Mouse (Mus musculus) liver, adult 2 months (tissue): ENCODE measurements around the gene Kat8. TPM values are rescaled to one million over a fixed set of nuclear protein-coding genes. Genes with fewer than 3 reads are reported as not detected.

Experiments used
- DNase-seq: peaks from one replicate; pipeline ENCODE4 v3.0.0-alpha.2; 2011; ENCODE audit warnings: low read depth, low spot score; ENCODE audit errors: extremely low read depth
- H3K27ac ChIP-seq: fragments of 200-500 bp; replicated peaks from 2 replicates; pipeline ENCODE4 v1.5.1; 2012; ENCODE audit warnings: low read depth, mild to moderate bottlenecking, control low read depth, inconsistent platforms, low read length; ENCODE audit not compliant: insufficient read depth
- H3K27me3 ChIP-seq: fragments of 200-500 bp; 2 replicates; pipeline ENCODE4 v1.6.1; 2012; ENCODE audit warnings: mild to moderate bottlenecking, moderate library complexity, low read length, inconsistent platforms; ENCODE audit not compliant: control insufficient read depth, insufficient read depth
- H3K36me3 ChIP-seq: fragments of 200-500 bp; 2 replicates; pipeline ENCODE4 v1.6.1; 2012; ENCODE audit warnings: low read length, inconsistent platforms; ENCODE audit not compliant: control insufficient read depth, insufficient read depth
- H3K4me1 ChIP-seq: fragments of 200-500 bp; 2 replicates; pipeline ENCODE4 v1.6.1; 2011; ENCODE audit warnings: low read length; ENCODE audit not compliant: control insufficient read depth, insufficient read depth
- H3K4me3 ChIP-seq: fragments of 200-500 bp; 2 replicates; pipeline ENCODE4 v1.5.1; 2011; ENCODE audit warnings: low read depth, mild to moderate bottlenecking, control low read depth, low read length, moderate library complexity; ENCODE audit not compliant: insufficient read depth
- H3K79me2 ChIP-seq: fragments of 200-500 bp; 2 replicates; pipeline ENCODE4 v1.6.1; 2012; ENCODE audit warnings: inconsistent platforms, mild to moderate bottlenecking, low read length, moderate library complexity; ENCODE audit not compliant: control insufficient read depth, insufficient read depth
- H3K9ac ChIP-seq: fragments of 200-500 bp; 2 replicates; pipeline ENCODE4 v1.6.1; 2012; ENCODE audit warnings: low read depth, mild to moderate bottlenecking, control low read depth, inconsistent platforms, low read length
- CTCF ChIP-seq: fragments of 200-500 bp; IDR thresholded peaks from 2 replicates; pipeline ENCODE4 v1.5.1; 2011; ENCODE audit warnings: low read depth, low read length, control low read depth
- POLR2A ChIP-seq: fragments of 200-500 bp; IDR thresholded peaks from 2 replicates; pipeline ENCODE4 v1.6.1; 2011; ENCODE audit warnings: low read length, control low read depth; ENCODE audit not compliant: insufficient read depth; ENCODE audit errors: extremely low read depth
- WGBS: fragments of 180-500 bp; shearing (Covaris S2); methylation state at CpG from one replicate; pipeline ENCODE4 v1.1.7; 2018; 5-methylcytosine and 5-hydroxymethylcytosine counted together
- polyA plus RNA-seq: library from polyadenylated mRNA; depleted of rRNA; stranded (reverse); fragments of >200 nt; gene quantifications from 2 replicates; pipeline ENCODE4 v1.2.3, GENCODE M21; 2012; rRNA removed
- total RNA-seq: library from RNA; depleted of rRNA; stranded (reverse); fragments of >200 nt; gene quantifications from 2 replicates; pipeline ENCODE4 v1.2.3, GENCODE M21; 2014; rRNA removed

Gene Kat8
- total and polyA plus RNA-seq, 2 experiments: 11.5 to 15.8 TPM

- Histone ChIP-seq H3K9ac (peak overlapping the region; percentile 98), H3K27me3 (no peaks in the 10 kb centered on the region), H3K79me2 (peaks cover 20% of the 10 kb centered on the region; the same call in 1 of the 2 replicates), H3K27ac (peak overlapping the region; percentile 34), H3K4me3 (peak overlapping the region; percentile 93), H3K4me1 (peaks cover 10% of the 10 kb centered on the region), H3K36me3 (peaks cover 32% of the 10 kb centered on the region)
- peak; percentile 33 for DNase-seq
- under 1% methylated on average over 42 of the region's 42 CpGs for WGBS
- TF ChIP-seq POLR2A: no peak
- no peak for TF ChIP-seq CTCF
Measured at GRCm38 (mm10) chr7:127967922-127968828, 55.9 kb downstream of the Kat8 start.

- WGBS: 56% methylated on average over 2 of the region's 2 CpGs
- H3K27ac ChIP-seq: no peak overlapping the region
- peaks cover 5% of the 10 kb centered on the region for H3K4me1 ChIP-seq
- H3K4me3 ChIP-seq: no peak overlapping the region
- no peaks in the 10 kb centered on the region for H3K27me3 ChIP-seq
- no peak for DNase-seq
- H3K36me3 ChIP-seq: peaks cover 88% of the 10 kb centered on the region
- H3K9ac ChIP-seq: no peak overlapping the region
- no peak for TF ChIP-seq POLR2A
- no peak for TF ChIP-seq CTCF
- peaks cover 9% of the 10 kb centered on the region; the same call in 1 of the 2 replicates for H3K79me2 ChIP-seq
Measured at GRCm38 (mm10) chr7:127974413-127974930, 62.2 kb downstream of the Kat8 start.

Other genes starting within 250 kb of the Kat8 start
- 7.3 and 7.6 TPM in 2 replicates for gene Bcl7c, start 203.6 kb upstream of the Kat8 start, total RNA-seq
- gene Bcl7c, start 203.6 kb upstream of the Kat8 start, polyA plus RNA-seq: 20.0 and 23.2 TPM in 2 replicates
- gene Ctf1, start 199.8 kb upstream of the Kat8 start, total RNA-seq: 2.7 and 4.4 TPM in 2 replicates
- 10.5 and 15.9 TPM in 2 replicates for gene Ctf1, start 199.8 kb upstream of the Kat8 start, polyA plus RNA-seq
- gene Ctf2, start 180.3 kb upstream of the Kat8 start, total RNA-seq: not detected in 2 replicates
- not detected in 2 replicates for gene Ctf2, start 180.3 kb upstream of the Kat8 start, polyA plus RNA-seq
- 1.9 and 2.4 TPM in 2 replicates for gene Fbxl19, start 168.0 kb upstream of the Kat8 start, total RNA-seq
- gene Fbxl19, start 168.0 kb upstream of the Kat8 start, polyA plus RNA-seq: 3.9 and 4.7 TPM in 2 replicates
- 10.2 and 14.7 TPM in 2 replicates for gene Orai3, start 142.7 kb upstream of the Kat8 start, total RNA-seq
- 21.1 and 26.6 TPM in 2 replicates for gene Orai3, start 142.7 kb upstream of the Kat8 start, polyA plus RNA-seq
- 2.6 and 5.4 TPM in 2 replicates for gene Setd1a, start 135.8 kb upstream of the Kat8 start, total RNA-seq
- gene Setd1a, start 135.8 kb upstream of the Kat8 start, polyA plus RNA-seq: 5.5 and 7.8 TPM in 2 replicates
- not detected in 2 replicates for gene Gm49388, start 126.9 kb upstream of the Kat8 start, total RNA-seq
- gene Gm49388, start 126.9 kb upstream of the Kat8 start, polyA plus RNA-seq: not detected in 2 replicates
- gene Hsd3b7, start 111.9 kb upstream of the Kat8 start, total RNA-seq: 458 and 477 TPM in 2 replicates
- 1,150 and 1,162 TPM in 2 replicates for gene Hsd3b7, start 111.9 kb upstream of the Kat8 start, polyA plus RNA-seq
- 16.7 and 18.5 TPM in 2 replicates for gene Stx4a, start 88.2 kb upstream of the Kat8 start, total RNA-seq
- 34.7 and 38.3 TPM in 2 replicates for gene Stx4a, start 88.2 kb upstream of the Kat8 start, polyA plus RNA-seq
- 0.55 and 0.87 TPM in 2 replicates for gene Stx1b, start 88.0 kb upstream of the Kat8 start, total RNA-seq
- 7.9 TPM in 2 replicates for gene Stx1b, start 88.0 kb upstream of the Kat8 start, polyA plus RNA-seq
- 8.8 and 11.5 TPM in 2 replicates for gene Zfp646, start 36.3 kb upstream of the Kat8 start, total RNA-seq
- gene Zfp646, start 36.3 kb upstream of the Kat8 start, polyA plus RNA-seq: 6.0 and 7.4 TPM in 2 replicates
- gene Zfp668, start 35.7 kb upstream of the Kat8 start, total RNA-seq: 0.65 and 0.94 TPM in 2 replicates
- 2.1 and 2.2 TPM in 2 replicates for gene Zfp668, start 35.7 kb upstream of the Kat8 start, polyA plus RNA-seq
- gene Prss53, start 21.5 kb upstream of the Kat8 start, total RNA-seq: 2.3 and 2.5 TPM in 2 replicates
- gene Prss53, start 21.5 kb upstream of the Kat8 start, polyA plus RNA-seq: 9.2 and 12.0 TPM in 2 replicates
- gene Gm21974, start 17.1 kb upstream of the Kat8 start, total RNA-seq: not detected in 2 replicates
- gene Gm21974, start 17.1 kb upstream of the Kat8 start, polyA plus RNA-seq: not detected in 2 replicates
- 261 and 316 TPM in 2 replicates for gene Vkorc1, start 16.9 kb upstream of the Kat8 start, total RNA-seq
- 833 and 889 TPM in 2 replicates for gene Vkorc1, start 16.9 kb upstream of the Kat8 start, polyA plus RNA-seq
- gene Bckdk, start 8.4 kb upstream of the Kat8 start, total RNA-seq: 8.2 and 12.0 TPM in 2 replicates
- gene Bckdk, start 8.4 kb upstream of the Kat8 start, polyA plus RNA-seq: 17.5 and 19.8 TPM in 2 replicates
- gene Prss8, start 17.6 kb downstream of the Kat8 start, total RNA-seq: 2.9 and 5.9 TPM in 2 replicates
- 3.8 and 8.6 TPM in 2 replicates for gene Prss8, start 17.6 kb downstream of the Kat8 start, polyA plus RNA-seq
- 8.1 and 8.7 TPM in 2 replicates for gene Prss36, start 34.2 kb downstream of the Kat8 start, total RNA-seq
- 17.2 and 18.2 TPM in 2 replicates for gene Prss36, start 34.2 kb downstream of the Kat8 start, polyA plus RNA-seq
- gene Fus, start 54.9 kb downstream of the Kat8 start, total RNA-seq: 28.6 and 31.5 TPM in 2 replicates
- 64.8 and 102 TPM in 2 replicates for gene Fus, start 54.9 kb downstream of the Kat8 start, polyA plus RNA-seq
- 1.5 and 2.8 TPM in 2 replicates for gene Pycard, start 81.4 kb downstream of the Kat8 start, total RNA-seq
- gene Pycard, start 81.4 kb downstream of the Kat8 start, polyA plus RNA-seq: 4.5 and 5.0 TPM in 2 replicates
- 0.28 TPM in 1 of 2 replicates, not detected in the other for gene Trim72, start 91.4 kb downstream of the Kat8 start, total RNA-seq
- 0.15 and 0.19 TPM in 2 replicates for gene Trim72, start 91.4 kb downstream of the Kat8 start, polyA plus RNA-seq
- gene Itgam, start 150.1 kb downstream of the Kat8 start, total RNA-seq: 0.60 and 0.65 TPM in 2 replicates
- gene Itgam, start 150.1 kb downstream of the Kat8 start, polyA plus RNA-seq: 0.29 and 0.83 TPM in 2 replicates
- not detected in 2 replicates for gene Gm49368, start 150.2 kb downstream of the Kat8 start, total RNA-seq
- gene Gm49368, start 150.2 kb downstream of the Kat8 start, polyA plus RNA-seq: 0.09 TPM in 1 of 2 replicates, not detected in the other
- 0.46 and 0.74 TPM in 2 replicates for gene Itgax, start 217.0 kb downstream of the Kat8 start, total RNA-seq
- gene Itgax, start 217.0 kb downstream of the Kat8 start, polyA plus RNA-seq: 0.16 and 0.56 TPM in 2 replicates
- 0.09 TPM in 1 of 2 replicates, not detected in the other for gene Itgad, start 241.9 kb downstream of the Kat8 start, total RNA-seq
- 0.02 TPM in 1 of 2 replicates, not detected in the other for gene Itgad, start 241.9 kb downstream of the Kat8 start, polyA plus RNA-seq